Mouse (Mus musculus) activated CD4-positive, CD25-positive, alpha-beta regulatory T cell, adult 4 months (primary cell): ENCODE measurements around the gene Polh. TPM values are rescaled to one million over a fixed set of nuclear protein-coding genes. Genes with fewer than 3 reads are reported as not detected.

ENCODE experiments used
- ATAC-seq: one replicate; pipeline ENCODE4 v1.8.0; 2017
- polyA plus RNA-seq, 2 experiments: library from polyadenylated mRNA; unstranded; fragments of 100-300 nt; shearing (Covaris generic); gene quantifications; one replicate each; pipeline ENCODE4 v1.2.1; 2017

Polh gene
- 1 to 10 TPM; 8.3 to 10.0 TPM for polyA plus RNA-seq

DNA sequence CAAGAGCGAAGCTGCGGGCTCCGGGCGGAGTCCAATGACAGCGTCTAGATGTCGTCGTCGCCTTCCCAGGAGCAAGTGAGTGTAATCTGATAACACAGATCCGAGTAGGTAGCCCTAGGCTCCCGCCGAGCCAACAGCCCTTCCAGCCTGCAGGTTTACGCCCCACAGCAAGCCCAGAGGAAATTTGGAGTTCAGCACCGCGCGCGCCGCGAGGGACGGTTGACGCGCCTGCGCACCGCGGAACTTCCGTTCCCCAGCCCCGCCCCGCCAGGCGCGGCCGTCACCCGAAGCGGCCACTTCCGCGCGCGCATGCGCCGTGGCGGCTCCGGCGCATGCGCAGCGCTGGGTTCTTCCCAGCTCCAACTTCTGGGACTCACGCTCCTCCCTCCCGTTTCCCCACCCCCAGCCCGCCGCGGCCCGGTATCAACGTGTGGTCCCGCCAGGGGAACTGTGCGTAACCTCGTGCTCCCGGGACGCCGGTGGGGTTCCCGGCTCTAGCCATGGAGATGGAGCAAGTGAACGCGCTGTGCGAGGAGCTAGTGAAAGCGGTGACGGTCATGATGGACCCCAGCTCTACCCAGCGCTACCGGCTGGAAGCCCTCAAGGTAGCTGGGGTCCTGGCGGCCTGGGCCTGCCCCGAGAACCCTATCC, at the start of gene Polh, which contains the start of gene Xpo5:
Gene Polh, minus strand, starts transcription at position 225 of the 651 bp plus-strand sequence.
Gene Xpo5, plus strand, starts transcription at position 362 of the 651 bp plus-strand sequence.
- peak; percentile 87 for ATAC-seq

DNA sequence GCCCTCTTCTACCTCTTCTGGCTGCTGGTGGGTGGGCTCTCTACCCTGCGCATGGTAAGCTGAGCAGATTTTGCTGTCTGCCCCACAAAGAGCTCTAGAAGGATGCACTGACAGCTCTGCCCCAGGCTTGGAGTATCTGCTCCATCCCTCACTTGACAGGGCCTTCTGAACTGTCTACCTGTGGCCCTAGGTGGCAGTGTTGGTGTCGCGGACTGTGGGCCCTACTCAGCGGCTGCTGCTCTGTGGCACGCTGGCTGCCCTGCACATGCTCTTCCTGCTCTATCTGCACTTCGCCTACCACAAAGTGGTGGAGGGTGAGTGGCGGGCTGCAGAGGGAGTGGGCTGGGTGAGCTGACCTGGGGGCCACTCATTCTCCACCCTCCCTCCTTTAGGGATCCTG, 48.7 kb upstream of the Polh start:
- no peak for ATAC-seq

DNA sequence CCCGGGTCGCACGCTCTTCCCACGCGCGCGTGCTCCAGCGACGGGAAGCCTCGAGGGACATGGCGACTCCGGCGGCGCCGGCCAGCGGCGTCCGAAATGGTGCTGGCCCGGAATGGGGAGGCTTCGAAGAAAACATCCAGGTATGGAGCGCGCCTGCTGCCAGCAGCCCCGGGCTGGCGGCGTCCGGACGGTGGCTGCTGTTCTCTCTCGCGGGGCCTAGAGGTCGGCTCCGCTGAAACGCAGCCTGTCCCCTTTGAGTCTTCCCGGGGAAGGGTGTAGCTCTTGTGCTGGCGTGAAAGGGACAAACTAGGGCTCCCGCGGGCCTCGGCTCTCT, 45.7 kb upstream of the Polh start:
- ATAC-seq, result no peak

DNA sequence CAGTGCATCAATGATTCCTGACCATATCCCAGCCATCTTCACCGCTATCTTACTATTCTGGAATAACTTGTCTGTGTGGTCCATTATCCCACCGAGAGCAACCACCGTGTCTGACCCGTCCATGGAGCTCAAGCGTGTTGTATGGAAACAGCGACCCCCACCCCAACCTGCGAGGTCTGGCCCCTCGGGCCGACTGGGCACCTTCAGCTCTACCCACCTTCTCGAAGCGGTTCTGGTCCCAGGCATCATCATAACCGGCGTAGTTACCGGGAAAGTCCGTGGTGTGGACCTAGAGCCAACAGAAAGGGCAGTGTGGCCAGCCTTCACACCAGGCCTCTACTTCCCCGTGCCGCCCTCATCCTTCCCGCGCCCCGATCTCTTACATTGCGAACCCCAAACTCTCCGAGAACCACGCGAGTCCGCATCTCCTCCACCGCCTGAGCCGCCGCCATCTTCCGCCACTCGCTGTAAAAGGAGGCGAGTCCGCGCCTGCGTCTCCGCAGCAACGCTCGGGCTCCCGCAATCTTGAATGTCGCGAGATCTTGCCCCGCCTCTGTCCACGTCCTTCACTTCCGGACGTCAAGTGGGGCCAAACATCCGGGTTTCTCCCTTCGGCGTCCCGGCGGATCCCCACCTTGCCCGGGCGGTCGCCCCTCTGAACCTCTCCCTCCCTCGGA, 45.2 kb upstream of the Polh start, which contains the start of the genes Polr1c and Yipf3:
Gene Polr1c, minus strand, starts transcription at position 543 of the 677 bp plus-strand sequence.
Gene Yipf3, plus strand, starts transcription at position 569 of the 677 bp plus-strand sequence.
- ATAC-seq, result peak; percentile 93

DNA sequence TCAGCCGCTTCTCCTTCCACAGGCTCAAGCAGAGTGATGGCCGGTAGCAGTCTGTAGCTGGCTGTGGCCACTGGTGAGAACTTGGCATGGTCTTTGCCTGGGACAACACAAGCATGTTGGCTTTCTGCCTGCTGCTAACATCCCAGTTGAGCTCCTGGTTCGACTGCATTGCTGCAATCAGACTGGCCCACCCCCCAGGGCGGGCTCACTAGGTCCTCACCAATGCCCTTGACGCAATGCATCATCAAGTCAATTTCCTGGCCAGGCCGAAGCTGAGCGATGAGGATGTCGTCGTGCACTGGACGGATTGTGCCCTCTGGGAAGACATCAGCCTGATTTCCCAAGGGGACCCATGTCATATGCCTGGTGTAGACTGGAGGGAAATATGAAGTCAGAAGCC, 42.1 kb upstream of the Polh start:
- no peak for ATAC-seq

DNA sequence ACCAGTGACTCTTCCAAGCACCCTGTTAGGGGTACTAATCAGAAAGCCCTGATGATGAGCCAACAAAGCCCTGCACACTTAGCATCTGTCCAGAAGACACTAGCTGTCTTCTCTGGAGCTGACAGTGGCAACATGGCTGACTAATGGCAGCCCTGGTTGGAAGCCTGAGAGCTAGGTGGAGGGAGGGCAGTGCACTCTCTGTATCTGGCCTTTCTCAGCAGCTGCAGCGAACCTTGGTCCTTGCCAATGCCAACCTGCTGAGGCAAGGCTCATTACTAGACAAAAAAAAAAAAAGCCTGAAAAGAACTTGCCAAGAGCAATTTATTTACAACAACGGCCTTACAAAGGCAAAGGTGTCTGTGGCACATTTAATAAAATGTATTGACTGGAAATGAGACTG, 41.2 kb upstream of the Polh start:
- no peak for ATAC-seq

DNA sequence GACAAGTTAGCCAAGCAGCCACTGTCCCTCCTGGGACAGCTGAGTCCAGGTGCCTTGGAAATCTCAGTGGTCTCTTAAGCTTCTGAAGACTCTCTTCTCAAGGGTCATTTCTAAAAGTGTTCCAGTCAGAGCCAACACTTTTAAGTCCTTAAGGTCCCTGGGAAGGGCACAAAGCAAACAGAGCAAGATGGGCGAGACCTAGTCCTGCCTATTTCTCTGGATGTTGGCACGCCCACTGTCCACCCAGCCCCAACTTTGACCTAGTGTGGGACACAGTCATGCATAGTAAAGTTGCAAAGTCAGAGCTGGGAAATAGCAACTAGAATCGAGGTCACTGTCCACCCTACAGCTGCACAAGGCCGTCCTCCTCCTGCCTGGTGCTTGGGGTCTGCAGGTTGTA, 40.5 kb upstream of the Polh start:
- ATAC-seq, result no peak

DNA sequence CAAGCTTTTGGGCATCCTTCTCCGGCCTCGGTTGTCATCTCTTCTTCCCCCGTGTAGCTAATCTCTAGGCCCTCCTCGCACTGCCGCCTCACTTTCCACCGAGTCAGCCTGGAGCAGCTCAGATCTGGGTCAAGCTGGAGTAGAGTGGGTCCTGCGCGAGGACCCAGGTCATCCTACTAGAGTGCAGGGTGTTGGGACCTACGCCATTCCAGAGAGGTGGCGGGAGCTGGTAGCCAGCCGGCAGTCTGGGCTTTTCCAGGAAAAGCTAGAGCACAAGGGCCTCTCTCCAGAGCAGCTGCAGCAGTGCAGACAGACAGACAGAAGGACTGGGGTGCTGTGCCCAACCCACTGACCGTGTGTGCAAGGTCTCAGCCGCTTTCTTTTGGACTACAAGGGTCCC, 39.8 kb upstream of the Polh start:
- ATAC-seq, result no peak

DNA sequence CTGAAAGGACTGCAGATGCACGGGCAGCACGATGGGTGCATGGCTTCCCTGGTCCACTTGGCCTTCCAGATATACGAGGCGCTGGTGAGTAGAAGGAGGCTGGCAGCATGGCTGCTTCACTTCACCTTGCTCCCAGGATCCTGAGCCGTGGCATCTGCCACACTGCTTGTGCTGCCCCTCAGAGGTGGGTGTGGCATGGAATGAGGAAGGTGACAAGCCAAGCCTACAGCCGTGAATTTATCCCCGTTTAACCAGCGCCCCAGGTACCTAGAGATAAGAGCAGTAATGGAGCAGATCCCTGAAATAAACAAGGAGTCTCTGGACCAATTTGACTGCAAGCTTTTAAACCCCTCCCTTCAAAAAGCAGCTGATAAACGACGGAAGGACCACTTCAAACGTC, 39.0 kb upstream of the Polh start:
- no peak for ATAC-seq

DNA sequence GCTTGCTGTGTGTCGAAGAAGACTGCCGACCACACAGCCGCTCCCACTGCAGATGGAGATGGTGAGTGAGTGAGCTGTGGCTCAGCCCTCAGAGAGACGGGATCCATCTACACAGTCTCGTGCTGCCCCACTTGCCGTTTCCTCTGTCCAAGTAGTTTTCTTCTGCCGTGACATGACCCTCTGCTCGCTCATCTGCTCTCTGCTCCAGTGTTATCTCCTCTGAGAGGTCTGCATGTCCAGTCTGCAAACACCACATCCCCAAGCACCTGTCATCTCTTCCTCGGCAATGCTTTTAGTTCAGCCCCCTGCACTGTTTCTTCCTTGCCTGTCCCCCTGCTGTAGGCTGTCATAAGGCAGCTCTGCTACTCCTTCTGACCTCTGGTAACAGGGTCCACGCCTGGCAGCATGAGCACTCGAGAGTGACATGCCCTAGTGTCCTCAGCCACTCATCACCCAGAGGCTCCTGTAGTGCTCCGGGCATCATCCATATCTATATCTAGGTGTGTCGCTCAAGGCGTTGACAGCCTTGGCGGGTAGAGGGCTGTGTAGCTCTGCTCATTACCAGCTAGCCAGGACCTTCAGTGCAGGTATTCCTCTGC, 37.2 kb upstream of the Polh start:
- no peak for ATAC-seq

DNA sequence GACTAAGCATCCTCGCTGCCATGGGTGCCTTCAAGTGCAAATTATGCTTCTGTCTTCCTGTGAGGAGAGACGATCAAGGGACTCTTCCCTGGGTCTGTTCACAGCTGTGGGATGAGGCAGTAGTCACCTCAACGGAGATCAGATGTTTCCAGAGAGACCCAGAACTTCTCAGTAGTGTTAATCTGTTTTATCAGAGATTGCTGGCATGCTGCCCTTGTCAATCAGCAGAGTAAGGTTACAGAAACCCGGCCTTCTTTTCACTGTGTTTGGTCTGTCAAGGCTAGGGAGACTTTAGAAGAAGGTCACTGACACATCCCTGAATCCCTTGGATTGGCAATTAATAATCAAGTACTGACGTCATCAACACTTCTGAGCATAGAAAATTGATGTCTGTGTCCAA, 35.0 kb upstream of the Polh start:
- no peak for ATAC-seq

DNA sequence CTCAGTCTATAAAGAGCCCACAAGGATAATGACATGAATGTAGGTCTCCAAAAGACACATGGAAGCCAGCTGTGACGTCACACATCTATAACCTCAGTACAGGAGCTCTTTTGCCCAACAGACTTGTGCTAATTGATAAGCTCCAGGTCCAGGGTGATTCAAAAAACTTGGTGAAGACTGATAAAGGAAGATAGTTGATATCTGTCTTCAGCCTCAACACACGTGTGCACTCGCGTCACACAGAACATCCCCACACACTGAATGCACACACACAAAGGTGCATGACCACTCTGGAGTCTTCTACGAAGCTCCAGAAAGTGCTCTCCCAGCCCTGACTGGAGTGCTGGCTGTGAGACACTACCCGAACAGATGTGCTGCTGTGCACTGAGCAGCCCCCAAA, 34.6 kb upstream of the Polh start:
- ATAC-seq, result no peak

DNA sequence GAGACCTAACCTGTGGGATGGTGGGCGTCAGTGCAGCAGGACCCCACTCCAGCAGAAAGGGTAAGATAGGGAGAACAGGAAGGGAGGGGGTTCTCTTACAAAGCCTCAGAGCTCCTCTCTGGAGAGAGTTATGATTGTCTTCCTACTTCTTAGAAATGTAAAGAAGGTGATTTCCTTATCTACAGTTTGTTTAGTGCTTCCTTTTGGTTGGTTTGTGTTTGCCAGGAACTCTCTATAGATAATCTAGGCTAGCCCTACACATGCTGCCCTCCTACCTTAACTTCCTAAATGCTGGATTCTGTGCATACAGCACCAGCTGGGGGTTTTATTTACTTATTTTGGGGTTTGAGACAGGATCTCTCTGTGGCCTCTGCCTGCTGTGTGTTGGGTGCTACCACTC, 33.6 kb upstream of the Polh start:
- ATAC-seq, result no peak

DNA sequence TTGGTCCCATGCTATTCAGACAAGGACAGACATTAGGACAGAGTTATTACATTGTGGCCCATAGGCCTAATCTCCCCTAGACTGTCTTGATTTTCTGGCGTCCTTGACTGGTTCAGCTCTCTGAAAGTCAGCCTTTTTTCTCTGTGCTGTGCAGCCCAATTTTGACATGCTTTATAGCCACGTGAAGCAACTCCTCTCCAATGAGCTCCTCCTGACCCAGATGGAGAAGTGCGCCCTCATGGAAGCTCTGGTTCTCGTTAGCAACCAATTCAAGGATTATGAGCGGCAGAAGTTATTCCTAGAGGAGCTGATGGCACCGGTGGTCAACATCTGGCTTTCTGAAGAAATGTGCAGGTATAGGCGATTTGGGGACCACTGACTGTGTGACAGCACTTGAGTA, 25.1 kb upstream of the Polh start:
- ATAC-seq, result no peak

DNA sequence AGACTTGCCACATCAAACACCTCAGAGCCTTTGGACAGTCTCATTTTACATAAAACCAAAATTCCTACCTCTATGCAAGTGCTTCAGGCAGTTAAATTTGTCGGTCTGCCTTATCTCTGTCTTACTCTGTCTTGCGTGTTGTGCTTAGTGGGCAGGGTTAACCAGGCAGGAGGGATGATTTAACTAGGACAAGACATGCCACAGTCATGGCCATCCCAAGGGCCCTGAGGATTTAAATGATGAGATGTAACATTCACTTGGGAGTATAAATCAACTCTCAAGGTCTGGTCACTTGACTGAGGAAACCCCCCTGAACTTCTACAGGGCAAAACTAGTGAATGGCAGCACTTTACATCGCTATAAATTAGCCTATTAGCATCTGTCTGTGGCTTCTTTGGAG, 19.2 kb upstream of the Polh start:
- ATAC-seq, result no peak

DNA sequence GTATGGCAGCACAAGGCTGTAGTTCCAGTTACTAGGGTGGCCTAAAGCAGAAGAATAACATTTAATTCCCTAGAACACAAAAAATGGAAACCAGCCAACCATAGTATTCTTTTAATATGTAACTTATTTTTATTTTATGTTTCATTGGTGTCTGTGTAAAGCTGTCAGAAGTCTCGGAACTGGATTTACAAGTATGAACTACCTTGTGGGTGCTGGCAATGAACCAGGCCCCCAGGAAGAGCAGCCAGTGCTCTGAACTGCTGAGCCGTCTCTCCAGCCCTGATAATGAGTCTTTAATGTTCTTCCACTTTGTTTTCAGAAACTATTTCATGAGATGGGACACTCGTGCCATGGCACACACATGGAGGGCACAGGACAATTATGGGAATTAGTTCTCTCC, 8.1 kb upstream of the Polh start:
- ATAC-seq, result no peak

DNA sequence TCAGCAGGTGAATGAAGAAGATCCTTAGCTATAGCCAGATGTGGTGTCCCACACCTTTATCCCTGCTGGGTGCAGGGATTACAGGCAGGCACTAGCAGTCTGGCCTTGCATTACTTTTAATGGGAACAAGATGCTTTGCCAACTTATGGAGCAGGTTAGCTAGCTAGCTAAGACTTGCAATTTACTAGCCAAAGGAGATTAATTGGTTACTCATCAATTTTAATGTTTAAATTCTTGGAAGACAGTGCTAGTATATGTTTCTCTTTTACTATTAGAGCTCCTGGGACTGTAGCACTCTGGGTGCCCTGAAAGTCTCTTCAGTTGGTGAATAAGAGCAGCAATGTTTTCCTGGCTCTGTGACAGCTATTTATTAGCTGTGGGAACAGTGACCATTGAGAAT, 4.2 kb upstream of the Polh start:
- ATAC-seq, result no peak

DNA sequence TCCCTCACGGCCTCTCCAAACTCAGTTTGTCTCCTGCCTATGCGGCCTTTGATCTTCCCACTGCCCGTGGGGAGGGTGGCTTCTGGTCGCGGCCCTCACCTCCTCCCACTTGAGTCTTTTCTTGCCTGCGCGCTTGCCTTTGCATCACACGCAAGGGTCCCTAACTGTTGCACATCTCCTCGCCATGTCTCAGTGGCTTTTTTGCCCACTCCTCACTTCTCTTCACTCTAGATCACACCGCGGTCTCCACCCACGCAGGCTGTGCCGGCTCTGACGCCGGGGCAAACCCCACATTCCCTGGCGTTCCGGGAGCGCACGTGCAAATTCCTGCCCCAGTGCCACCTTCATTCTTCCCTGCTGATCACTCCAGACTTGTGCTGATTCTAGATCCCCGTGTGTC, 633 bp upstream of the Polh start:
- peak; percentile 5 for ATAC-seq

DNA sequence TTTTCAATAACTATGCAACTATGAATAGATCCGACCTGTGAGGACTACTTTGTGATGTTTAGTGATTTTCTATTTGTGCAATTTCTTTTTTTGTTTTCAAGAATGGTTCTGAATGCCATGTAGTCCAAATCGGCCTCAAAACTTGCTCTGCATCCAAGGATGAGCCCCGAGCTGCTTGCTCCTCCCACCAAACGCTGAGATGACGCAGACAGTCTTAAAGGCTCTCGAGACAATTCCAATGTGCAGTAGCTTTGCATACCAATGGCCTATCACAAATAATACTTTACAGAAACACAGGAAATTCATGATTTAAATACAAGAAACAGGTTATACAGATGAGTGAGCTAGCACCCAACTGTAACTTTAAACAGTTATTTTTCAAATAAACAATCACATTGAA, 1.3 kb downstream of the Polh start:
- no peak for ATAC-seq

DNA sequence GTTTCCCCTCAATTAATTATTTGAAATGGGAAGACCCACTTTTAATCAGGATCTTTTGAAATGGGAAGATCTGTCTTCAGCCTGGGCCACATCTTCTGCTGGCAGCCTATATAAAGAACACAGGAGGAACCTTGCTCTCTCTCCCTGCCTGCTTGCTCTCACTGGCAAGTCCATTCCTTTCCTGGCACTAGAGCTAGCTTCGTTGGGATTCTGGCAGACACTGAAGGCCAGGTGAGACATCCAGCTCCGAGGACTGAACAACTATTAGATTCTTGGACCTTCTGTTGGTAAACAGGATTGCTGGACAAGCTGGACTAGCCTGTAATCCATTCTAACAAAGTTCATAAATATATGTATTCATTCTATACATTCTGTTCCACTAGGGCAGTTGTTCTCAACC, 13.6 kb downstream of the Polh start:
- no peak for ATAC-seq

DNA sequence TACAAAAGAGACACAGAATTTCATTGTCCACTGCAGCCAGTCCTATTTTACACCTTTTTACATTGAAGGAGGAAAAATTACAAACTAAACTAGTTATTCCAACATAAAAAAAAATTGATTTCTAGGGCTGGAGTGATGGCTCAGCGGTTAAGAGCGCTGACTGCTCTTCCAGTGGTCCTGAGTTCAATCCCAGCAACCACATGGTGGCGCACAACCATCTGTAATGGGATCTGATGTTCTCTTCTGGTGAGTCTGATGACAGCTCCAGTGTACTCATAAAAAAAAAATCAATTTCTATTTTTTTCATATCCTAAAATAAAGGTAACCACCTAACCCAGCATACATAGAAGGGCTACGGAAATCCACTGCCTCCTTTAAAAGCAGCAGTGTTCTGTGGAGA, 20.2 kb downstream of the Polh start:
- ATAC-seq, result no peak

DNA sequence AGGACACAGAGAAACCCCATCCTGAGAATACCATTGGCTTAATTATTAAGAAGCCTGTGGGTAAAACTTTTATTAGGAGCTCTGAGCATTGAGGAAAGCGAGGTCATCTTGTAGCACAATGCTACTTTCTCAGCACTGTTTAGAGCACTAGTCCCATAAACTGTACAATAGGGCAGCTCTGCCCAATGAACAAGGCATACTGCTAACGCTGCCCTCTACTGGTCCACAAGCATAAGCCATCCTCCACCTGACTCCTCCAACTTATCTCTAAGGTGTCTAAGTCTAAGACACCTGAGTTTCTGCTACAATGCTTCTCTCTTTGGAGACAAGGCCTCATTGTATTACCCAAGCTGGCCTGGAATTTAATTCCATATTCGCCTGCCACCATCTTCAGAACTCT, 31.9 kb downstream of the Polh start:
- peak; percentile 57 for ATAC-seq

DNA sequence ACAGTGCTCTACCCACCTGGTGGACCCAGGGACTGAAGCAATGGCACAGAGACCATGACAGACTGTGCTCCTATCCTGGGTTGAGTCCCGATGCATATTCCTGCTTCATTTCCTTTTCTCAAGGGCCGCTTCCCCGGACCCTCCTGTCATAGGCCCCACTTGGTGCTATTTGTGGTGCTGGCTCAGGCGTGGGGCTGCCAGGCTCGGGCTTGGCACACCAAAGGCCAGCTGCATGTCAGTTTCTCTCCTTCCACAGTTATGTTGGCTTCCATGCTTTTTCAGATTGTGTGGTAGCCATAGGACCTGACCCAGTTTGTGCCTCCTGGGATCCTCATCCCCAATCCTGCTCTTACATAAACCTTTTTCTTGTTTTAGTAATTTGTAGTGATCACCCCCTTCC, 33.7 kb downstream of the Polh start:
- no peak for ATAC-seq

DNA sequence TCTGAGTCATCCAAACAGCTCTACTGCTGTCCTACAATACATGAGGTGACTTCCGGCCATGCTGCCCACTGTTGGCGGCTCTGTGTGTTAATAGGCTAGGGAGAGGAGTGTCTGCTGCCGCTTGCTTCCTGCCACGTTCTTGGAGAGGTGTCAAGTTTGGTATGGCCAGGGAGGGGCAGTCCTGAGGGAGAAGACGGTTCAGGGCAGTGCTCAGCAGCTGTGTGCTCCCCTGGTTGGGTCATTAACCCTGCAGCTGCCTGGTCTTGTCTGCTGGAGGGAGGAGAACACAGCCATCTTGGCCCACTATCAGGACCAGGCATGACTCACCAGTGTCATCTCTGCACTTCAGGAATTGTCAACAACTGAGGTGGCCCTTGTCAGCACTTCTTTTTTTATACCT, 34.1 kb downstream of the Polh start:
- ATAC-seq, result no peak
